Mouse (Mus musculus) thymus, postnatal 4 days (tissue): ENCODE results near the gene Sertad3.
A peak's percentile ranks its signal among the peaks of the same experiment; 100 is the strongest.

Experiments
- DNase-seq: peaks from one replicate; pipeline ENCODE4 v3.0.0; 2021

Gene Sertad3

GRCm38 (mm10) chr7:27471390-27472120, 2.0 kb upstream of the Sertad3 start:
- no peak for DNase-seq

DNA sequence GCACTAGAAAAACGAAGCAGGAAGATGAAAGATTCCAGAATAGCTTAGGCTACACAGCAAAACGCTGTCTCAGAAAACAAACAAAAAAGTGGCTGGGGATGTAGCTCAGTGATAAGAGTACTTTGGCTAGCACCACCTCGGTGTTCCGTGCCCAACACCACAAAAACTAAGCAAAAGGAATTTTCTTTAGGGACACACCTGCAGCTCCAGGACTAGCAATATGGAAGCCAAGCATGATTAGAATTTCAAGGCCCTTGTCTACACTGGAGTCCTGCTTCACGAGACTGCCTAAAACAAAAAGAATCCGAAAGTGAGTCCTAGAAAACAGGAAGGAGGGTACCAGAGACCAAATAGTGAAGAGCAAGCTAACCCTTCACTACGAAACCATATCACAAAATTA, 972 bp upstream of the Sertad3 start:
- DNase-seq = peak; percentile 31

GRCm38 (mm10) chr7:27473835-27474489, 394 bp downstream of the Sertad3 start:
- DNase-seq = no peak

- DNase-seq = peak; percentile 92
Observed at GRCm38 (mm10) chr7:27474490-27474954, 954 bp downstream of the Sertad3 start.

- no peak for DNase-seq
Observed at GRCm38 (mm10) chr7:27475596-27475995, 2.0 kb downstream of the Sertad3 start.

- DNase-seq = no peak
Observed at GRCm38 (mm10) chr7:27476098-27476635, 2.6 kb downstream of the Sertad3 start.

DNA sequence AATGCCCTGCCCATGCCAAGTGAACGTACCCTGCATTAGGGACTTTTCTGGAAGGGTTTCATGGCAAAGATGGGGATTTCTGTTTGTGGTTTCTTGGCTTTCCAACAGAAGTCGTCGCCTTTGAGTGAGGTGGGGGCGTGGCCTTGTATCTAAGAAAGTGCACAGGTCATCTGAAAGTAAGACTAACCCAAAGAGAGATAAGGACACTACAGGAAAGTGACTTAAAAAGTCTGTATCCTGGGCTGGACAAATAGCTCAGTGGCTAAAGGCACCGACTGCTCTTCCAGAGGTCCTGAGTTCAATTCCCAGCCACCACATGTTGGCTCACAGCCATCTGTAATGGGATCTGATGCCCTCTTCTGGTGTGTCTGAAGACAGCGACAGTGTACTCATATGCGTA, 5.0 kb downstream of the Sertad3 start:
- no peak for DNase-seq

- no peak for DNase-seq
Observed at GRCm38 (mm10) chr7:27479750-27480149, 6.2 kb downstream of the Sertad3 start.

GRCm38 (mm10) chr7:27480506-27480905, 6.9 kb downstream of the Sertad3 start:
- DNase-seq = no peak

GRCm38 (mm10) chr7:27480927-27481626, 7.5 kb downstream of the Sertad3 start:
- DNase-seq = no peak

GRCm38 (mm10) chr7:27481627-27481969, 8.0 kb downstream of the Sertad3 start:
- DNase-seq = peak; percentile 76

DNA sequence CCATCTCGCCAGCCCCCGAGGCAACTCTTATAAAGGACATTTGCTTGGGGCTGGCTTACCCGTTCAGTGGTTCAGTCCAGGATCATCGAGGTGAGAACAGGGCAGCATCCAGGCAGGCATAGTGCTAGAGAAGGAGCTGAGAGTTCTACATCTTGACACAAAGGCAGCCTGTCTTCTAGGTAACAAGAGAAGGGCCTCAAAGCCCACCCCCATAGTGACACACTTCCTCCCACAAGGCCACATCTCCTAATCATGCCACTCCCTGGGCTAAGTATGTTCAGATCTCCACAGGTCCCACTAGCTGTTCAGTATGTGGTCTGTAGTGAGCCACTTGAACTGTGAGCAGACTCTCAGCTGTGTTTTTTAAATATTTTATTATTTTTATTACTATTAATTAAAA, 10.3 kb downstream of the Sertad3 start:
- no peak for DNase-seq

GRCm38 (mm10) chr7:27486102-27486769, 12.7 kb downstream of the Sertad3 start:
- peak; percentile 47 for DNase-seq

- peak; percentile 100 for DNase-seq
Observed at GRCm38 (mm10) chr7:27486770-27487697, 13.5 kb downstream of the Sertad3 start, which contains the start of gene Sertad1. TSS of gene Sertad1 (plus strand) at chr7:27486910.

DNA sequence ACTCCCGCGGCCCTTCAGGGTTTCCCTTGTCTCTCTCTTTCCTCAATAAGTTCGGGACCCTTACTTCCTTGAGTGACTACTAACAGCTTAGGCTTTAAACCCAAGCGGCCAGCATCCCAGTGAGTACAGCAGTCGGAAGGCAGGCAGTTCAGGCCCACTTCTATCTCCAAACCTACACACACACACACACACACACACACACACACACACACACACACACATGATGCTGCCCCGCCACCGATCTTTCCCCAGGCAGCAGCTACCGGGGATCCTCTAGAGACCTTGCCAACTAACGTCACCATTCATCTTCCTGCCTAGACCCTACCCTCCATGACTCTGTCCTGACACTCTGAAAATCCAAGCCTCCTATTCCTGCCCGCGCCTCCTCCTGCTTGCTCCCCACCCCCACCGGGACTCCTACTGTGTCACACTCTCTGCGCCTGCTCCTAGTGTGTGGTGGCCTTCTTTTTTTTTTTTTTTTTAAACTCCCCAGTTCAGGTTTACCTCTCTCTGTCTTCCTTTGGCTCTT, 14.2 kb downstream of the Sertad3 start:
- peak; percentile 65 for DNase-seq

DNA sequence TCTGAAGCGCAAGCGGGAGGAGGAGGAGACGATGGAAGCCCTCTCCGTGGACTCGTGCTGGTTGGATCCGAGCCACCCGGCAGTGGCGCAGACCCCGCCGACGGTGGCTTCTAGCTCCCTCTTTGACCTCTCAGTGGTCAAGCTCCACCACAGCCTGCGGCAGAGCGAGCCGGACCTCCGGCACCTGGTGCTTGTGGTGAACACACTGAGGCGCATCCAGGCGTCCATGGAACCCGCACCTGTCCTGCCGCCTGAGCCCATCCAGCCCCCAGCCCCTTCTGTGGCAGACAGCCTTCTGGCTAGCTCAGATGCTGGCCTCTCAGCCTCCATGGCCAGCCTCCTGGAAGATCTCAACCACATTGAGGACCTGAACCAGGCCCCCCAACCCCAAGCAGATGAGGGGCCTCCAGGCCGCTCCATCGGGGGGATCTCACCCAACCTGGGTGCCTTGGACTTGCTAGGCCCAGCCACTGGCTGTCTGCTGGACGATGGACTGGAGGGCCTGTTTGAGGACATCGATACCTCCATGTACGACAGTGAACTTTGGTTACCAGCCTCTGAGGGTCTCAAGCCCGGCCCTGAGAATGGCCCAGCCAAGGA, 15.8 kb downstream of the Sertad3 start:
- peak; percentile 26 for DNase-seq

- DNase-seq = no peak
Observed at GRCm38 (mm10) chr7:27490227-27490542, 16.6 kb downstream of the Sertad3 start.

DNA sequence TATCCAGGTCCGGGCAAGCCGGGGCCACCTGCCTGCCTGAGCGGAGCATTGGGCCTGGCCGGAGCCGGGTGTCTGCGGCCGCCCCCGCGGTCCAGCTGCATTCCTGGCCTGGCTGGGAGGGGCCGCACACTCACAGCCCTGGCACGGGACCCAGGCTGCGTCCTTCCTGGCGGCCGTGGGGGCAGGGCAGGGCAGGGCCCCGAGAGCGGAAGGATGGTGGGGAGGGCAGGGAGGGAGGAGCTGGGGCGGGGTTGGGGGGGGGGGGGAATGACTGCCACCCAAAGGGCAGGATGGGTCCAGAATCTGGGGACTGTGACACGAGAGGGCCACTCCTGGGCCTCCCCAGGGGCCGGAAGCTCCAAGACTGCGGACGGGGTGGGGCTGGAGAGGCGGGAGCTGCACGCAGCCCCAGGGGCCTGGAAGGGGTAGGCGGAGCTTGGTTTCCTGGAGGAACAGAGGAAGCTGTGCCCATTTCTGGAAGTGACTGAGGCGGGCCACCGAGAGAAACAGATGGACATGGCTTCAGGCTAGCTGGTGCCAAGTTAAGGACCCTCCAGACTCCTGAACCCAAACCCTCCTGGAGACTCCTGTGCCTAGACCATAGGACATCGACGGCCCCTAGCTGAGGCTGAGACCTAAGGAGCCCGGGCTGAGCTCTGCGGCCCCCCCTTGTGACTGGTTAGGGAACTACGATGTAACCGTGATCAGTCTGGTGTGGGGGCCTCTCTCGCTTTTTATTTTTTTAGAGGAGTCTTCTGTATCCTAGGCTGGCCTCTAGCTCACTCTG, 17.2 kb downstream of the Sertad3 start:
- DNase-seq = peak; percentile 95

GRCm38 (mm10) chr7:27491856-27492255, 18.3 kb downstream of the Sertad3 start:
- no peak for DNase-seq

- DNase-seq = no peak
Observed at GRCm38 (mm10) chr7:27493022-27493421, 19.5 kb downstream of the Sertad3 start.
